Mouse (Mus musculus) lung, embryonic 14.5 days (tissue): Measurements from ENCODE around the gene Gm11563. TPM values are rescaled to one million over a fixed set of nuclear protein-coding genes. Genes with fewer than 3 reads are reported as not detected.
"Not testable (repeated sequence)": the region's sequence is repeated elsewhere in the genome, so short reads cannot be mapped to it uniquely, and the experiment has no call there.

Experiments used
- ATAC-seq: fragments of 200-750 bp; cut with Nextera tagmentation; 2 replicates; pipeline ENCODE4 v1.8.0; 2017; ENCODE audit warnings: mild to moderate bottlenecking, moderate TSS enrichment, moderate library complexity; ENCODE audit not compliant: insufficient read depth
- DNase-seq: peaks from one replicate; pipeline ENCODE4 v3.0.0-alpha.2; 2015
- H3K27ac ChIP-seq: fragments of 300-500 bp; sonication (generic); 2 replicates; pipeline ENCODE4 v1.5.1; 2014; ENCODE audit warnings: low read depth, mild to moderate bottlenecking, moderate library complexity
- H3K27me3 ChIP-seq: fragments of 300-500 bp; sonication (generic); 2 replicates; pipeline ENCODE4 v1.6.1; 2014; ENCODE audit warnings: low read length, control low read depth; ENCODE audit not compliant: insufficient read depth
- H3K36me3 ChIP-seq: fragments of 300-500 bp; sonication (generic); 2 replicates; pipeline ENCODE4 v1.6.1; 2014; ENCODE audit warnings: control low read depth; ENCODE audit not compliant: insufficient read depth
- H3K4me1 ChIP-seq: fragments of 300-500 bp; sonication (generic); 2 replicates; pipeline ENCODE4 v1.6.1; 2014; ENCODE audit warnings: antibody characterized with exemption, control low read depth; ENCODE audit not compliant: insufficient read depth
- H3K4me2 ChIP-seq: fragments of 300-500 bp; sonication (generic); 2 replicates; pipeline ENCODE4 v1.6.1; 2014; ENCODE audit warnings: mild to moderate bottlenecking
- H3K4me3 ChIP-seq: fragments of 300-500 bp; sonication (generic); 2 replicates; pipeline ENCODE4 v1.5.1; 2014; ENCODE audit warnings: low read depth, low read length
- H3K9ac ChIP-seq: fragments of 300-500 bp; sonication (generic); 2 replicates; pipeline ENCODE4 v1.6.1; 2014
- H3K9me3 ChIP-seq: fragments of 300-500 bp; sonication (generic); 2 replicates; pipeline ENCODE4 v1.6.1; 2016; ENCODE audit warnings: low read depth, low read length, control low read depth
- CTCF ChIP-seq: IDR thresholded peaks from 2 replicates; pipeline ENCODE4 v1.5.1; 2016; ENCODE audit warnings: antibody characterized with exemption, low read depth
- WGBS: fragments of 180-500 bp; shearing (Covaris S2); extraction: QIAGEN DNeasy Blood & Tissue Kit; methylation state at CpG from one replicate; pipeline ENCODE4 v1.1.7; 2014; 5-methylcytosine and 5-hydroxymethylcytosine counted together
- polyA plus RNA-seq: library from polyadenylated mRNA; unstranded; fragments of >200 nt; fragmentation: Nextera tagmentation; extraction: Ambion mirVana; gene quantifications from 2 replicates; pipeline ENCODE4 v1.2.1, GENCODE M21; 2014

Gm11563 gene
- polyA plus RNA-seq, 1 experiment from 2014 or later: not detected

DNA sequence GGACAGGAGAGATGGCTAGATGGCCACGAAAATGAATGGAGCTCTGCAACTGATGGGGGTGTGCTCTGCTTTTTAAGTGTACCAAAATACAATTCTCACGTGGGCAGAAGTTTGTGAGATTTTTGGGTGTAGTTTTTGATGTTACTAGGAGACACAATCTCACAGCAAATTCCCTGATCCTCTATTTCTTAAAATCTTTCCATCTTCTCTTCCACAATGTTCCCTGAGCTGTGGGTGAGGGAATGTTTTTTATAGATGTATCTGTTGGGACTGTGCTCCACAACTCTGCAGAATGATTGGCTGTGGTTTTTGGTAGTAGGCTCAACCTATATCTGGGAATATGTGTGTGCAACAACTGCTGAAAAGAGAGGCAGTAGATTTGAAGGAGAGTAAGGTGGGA is 25.5 kb downstream of the Gm11563 start:
- H3K9ac ChIP-seq: no peak overlapping the region
- no peaks in the 10 kb centered on the region for H3K27me3 ChIP-seq
- WGBS: 69% methylated on average over 2 of the region's 2 CpGs
- H3K36me3 ChIP-seq: no peaks in the 10 kb centered on the region
- no peak overlapping the region for H3K4me3 ChIP-seq
- DNase-seq: no peak
- ATAC-seq: no peak
- H3K4me1 ChIP-seq: no peaks in the 10 kb centered on the region
- TF ChIP-seq CTCF: no peak
- no peak overlapping the region for H3K4me2 ChIP-seq
- no peaks in the 10 kb centered on the region for H3K9me3 ChIP-seq
- H3K27ac ChIP-seq: no peak overlapping the region

DNA sequence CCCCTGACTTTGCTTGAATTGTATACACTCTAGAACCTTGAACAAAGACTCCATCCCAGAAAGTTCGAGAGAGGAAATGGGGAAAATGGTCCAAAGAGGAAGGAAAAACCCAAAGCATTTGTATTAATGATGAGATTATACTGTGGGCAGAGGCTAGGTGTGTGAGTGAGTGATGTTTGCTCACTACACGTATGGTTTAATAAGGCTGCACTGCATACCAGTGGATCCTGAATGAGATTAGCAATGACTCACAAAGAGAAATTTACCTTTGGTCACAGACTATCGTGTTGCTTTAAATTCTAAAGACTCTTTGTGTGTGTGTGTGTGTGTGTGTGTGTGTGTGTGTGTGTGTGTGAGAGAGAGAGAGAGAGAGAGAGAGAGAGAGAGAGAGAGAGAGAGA is 27.9 kb downstream of the Gm11563 start:
- no peak for ATAC-seq

DNA sequence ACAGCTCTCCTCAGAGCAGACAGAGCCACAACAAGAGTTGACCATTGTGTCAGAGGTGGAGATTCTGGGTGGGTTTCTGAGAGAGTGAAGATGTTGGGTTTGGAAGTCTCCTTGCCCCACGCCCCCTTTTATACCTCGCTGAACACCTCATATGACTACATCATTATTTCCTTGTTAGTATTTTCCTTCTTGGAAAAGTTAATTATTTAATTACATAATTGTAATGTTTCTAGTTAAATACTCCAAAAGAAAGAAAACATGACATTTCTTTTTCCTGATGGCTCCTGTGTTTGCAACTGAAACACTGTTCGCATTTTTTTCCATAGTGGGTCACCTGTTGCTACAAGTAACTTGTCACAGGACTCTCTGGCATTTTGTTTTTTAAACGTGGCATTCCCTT is 30.6 kb downstream of the Gm11563 start, which contains the start of gene Krtap4-1:
Krtap4-1 (minus strand) TSS at position 101 of the 400 bp plus-strand sequence.
- Histone ChIP-seq H3K27ac (no peak within 1 kb of the TSS), H3K4me3 (no peak within 1 kb of the TSS), H3K4me1 (no peaks in the 10 kb centered on the region), H3K27me3 (no peaks in the 10 kb centered on the region), H3K9ac (no peak within 1 kb of the TSS), H3K36me3 (no peaks in the 10 kb centered on the region), H3K9me3 (no peaks in the 10 kb centered on the region), H3K4me2 (no peak within 1 kb of the TSS)
- no peak for TF ChIP-seq CTCF
- no peak for DNase-seq
- no peak for ATAC-seq
- WGBS: 77% methylated on average over 4 of the region's 4 CpGs

More for the DNA sequence above, 27.9 kb downstream of the Gm11563 start:
- H3K36me3 ChIP-seq: no peaks in the 10 kb centered on the region
- no peak overlapping the region for H3K27ac ChIP-seq
- WGBS: 44% methylated on average over 3 of the region's 3 CpGs
- no peak overlapping the region for H3K4me2 ChIP-seq
- DNase-seq: no peak
- H3K27me3 ChIP-seq: no peaks in the 10 kb centered on the region
- H3K4me1 ChIP-seq: no peaks in the 10 kb centered on the region
- no peaks in the 10 kb centered on the region for H3K9me3 ChIP-seq
- H3K9ac ChIP-seq: no peak overlapping the region
- no peak for TF ChIP-seq CTCF
- no peak overlapping the region for H3K4me3 ChIP-seq

DNA sequence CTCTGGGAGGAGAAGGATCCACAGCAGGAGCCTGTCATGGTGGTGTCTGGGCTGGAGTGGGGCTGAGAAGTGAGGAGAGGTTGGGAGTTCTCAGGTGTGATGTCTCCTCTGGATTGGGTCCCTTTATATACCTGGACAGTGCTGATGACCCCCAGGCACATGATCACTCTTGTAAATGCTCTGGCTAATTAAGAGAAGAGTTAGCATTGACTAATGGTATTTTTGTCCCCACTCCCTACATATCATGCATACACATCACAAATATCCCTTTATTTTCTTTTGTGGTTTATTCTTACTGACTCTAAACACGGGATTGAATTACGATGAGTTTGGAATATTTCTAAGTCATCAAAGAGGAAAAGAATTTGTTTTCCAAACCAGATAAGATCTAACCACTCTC is 38.4 kb downstream of the Gm11563 start, which contains the start of gene Gm11562:
Gm11562 (minus strand) TSS at position 101 of the 400 bp plus-strand sequence.
- TF ChIP-seq CTCF: no peak
- no peaks in the 10 kb centered on the region for H3K9me3 ChIP-seq
- 70% methylated on average over 2 of the region's 2 CpGs for WGBS
- H3K4me1 ChIP-seq: no peaks in the 10 kb centered on the region
- H3K36me3 ChIP-seq: no peaks in the 10 kb centered on the region
- no peak for ATAC-seq
- DNase-seq: no peak
- no peaks in the 10 kb centered on the region for H3K27me3 ChIP-seq
- H3K4me3 ChIP-seq: no peak within 1 kb of the TSS
- H3K9ac ChIP-seq: no peak within 1 kb of the TSS
- H3K4me2 ChIP-seq: no peak within 1 kb of the TSS
- H3K27ac ChIP-seq: no peak within 1 kb of the TSS

DNA sequence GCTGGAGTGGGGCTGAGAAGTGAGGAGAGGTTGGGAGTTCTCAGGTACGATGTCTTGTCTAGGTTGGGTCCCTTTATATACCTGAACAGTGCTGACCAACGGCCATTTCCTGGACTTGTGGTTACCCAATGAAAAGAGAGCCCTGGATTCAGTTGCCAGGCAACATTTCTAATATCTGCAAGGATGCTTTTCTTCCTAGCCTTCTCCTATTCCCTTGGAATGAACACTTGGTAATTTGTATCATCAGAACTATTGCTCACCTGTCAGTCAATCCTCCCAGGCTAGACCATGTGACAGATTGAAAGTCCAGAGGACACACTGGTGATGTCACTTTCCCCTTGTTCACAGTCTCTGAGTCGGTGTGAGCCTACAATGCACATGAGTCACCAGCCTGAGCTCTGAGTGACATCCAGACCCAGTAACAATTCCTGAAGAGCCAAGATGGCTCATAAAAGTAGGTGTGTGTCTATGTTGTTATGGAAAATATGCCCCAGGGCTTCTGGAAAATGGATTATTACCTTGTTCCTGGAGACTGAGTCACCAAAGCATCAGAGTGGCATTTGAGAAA is 43.9 kb downstream of the Gm11563 start, which contains the start of gene Krtap2-4:
Krtap2-4 (minus strand) TSS at position 51 of the 568 bp plus-strand sequence.
- Histone ChIP-seq H3K4me2 (no peak within 1 kb of the TSS), H3K27ac (no peak within 1 kb of the TSS), H3K27me3 (no peaks in the 10 kb centered on the region), H3K9me3 (no peaks in the 10 kb centered on the region), H3K36me3 (no peaks in the 10 kb centered on the region), H3K9ac (no peak within 1 kb of the TSS), H3K4me3 (no peak within 1 kb of the TSS), H3K4me1 (no peaks in the 10 kb centered on the region)
- no peak for DNase-seq
- WGBS: 58% methylated on average over 3 of the region's 3 CpGs
- no peak for ATAC-seq
- TF ChIP-seq CTCF: no peak

DNA sequence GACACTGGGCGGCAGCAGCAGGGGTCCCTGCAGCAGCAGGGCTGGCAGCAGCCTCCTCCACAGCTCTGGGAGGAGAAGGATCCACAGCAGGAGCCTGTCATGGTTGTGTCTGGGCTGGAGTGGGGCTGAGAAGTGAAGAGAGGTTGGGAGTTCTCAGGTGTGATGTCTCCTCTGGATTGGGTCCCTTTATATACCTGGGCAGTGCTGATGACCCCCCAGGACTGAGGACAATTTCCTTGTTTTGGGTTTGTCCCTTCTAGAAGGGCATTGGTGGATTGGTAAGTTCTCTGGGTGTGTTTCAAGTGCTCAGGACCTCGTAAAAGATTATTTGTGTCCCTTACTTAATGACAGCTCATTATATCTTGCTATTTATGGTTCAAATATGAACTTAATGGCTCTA is 48.7 kb downstream of the Gm11563 start, which contains the start of gene Gm11937:
Gm11937 (minus strand) TSS at position 101 of the 400 bp plus-strand sequence.
- not testable (repeated sequence) for H3K27ac ChIP-seq, H3K36me3 ChIP-seq, ATAC-seq, H3K4me1 ChIP-seq, H3K9ac ChIP-seq, H3K4me3 ChIP-seq, DNase-seq, H3K4me2 ChIP-seq, H3K27me3 ChIP-seq, H3K9me3 ChIP-seq
- WGBS: 54% methylated on average over 1 of the region's 2 CpGs

DNA sequence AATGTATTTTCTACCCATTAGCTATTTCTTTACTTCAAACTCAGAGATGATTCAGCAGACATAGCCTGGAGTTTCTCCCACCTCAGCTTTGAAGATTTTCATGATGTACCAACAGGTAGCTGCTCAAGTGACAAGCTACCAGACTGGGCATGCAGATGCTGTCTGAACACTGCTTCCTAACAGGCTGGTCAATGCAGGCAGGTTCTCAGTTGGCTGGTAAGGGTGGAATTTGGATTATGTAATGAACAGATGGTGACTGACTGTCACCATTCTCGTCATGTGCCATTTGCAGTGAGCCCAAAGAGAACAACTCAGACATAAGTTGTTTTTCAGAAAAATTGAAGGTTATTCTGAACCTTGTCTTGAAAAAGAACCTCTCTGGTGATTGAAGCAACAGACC is 49.6 kb downstream of the Gm11563 start:
- no peak overlapping the region for H3K9ac ChIP-seq
- H3K27me3 ChIP-seq: no peaks in the 10 kb centered on the region
- H3K4me2 ChIP-seq: no peak overlapping the region
- H3K4me3 ChIP-seq: no peak overlapping the region
- no peaks in the 10 kb centered on the region for H3K4me1 ChIP-seq
- H3K9me3 ChIP-seq: no peaks in the 10 kb centered on the region
- DNase-seq: no peak
- H3K27ac ChIP-seq: no peak overlapping the region
- TF ChIP-seq CTCF: no peak
- no peak for ATAC-seq
- WGBS: 75% methylated on average over 1 of the region's 1 CpGs
- no peaks in the 10 kb centered on the region for H3K36me3 ChIP-seq

Other genes starting within 250 kb of the Gm11563 start
- gene Krt12, start 236.7 kb downstream of the Gm11563 start, polyA plus RNA-seq: not detected in 2 replicates
- 0.28 and 0.42 TPM in 2 replicates for gene Krt20, start 220.8 kb downstream of the Gm11563 start, polyA plus RNA-seq
- gene Krt23, start 165.8 kb downstream of the Gm11563 start, polyA plus RNA-seq: 4.0 and 4.4 TPM in 2 replicates
- gene Krt39, start 137.6 kb downstream of the Gm11563 start, polyA plus RNA-seq: not detected in 2 replicates
- gene Krt40, start 115.8 kb downstream of the Gm11563 start, polyA plus RNA-seq: 0.17 TPM in 1 of 2 replicates, not detected in the other
- not detected in 2 replicates for gene Krtap3-3, start 108.1 kb downstream of the Gm11563 start, polyA plus RNA-seq
- not detected in 2 replicates for gene Krtap3-2, start 102.1 kb downstream of the Gm11563 start, polyA plus RNA-seq
- gene Gm11939, start 99.5 kb downstream of the Gm11563 start, polyA plus RNA-seq: not detected in 2 replicates
- gene Krtap3-1, start 92.3 kb downstream of the Gm11563 start, polyA plus RNA-seq: not detected in 2 replicates
- gene Krtap1-5, start 77.9 kb downstream of the Gm11563 start, polyA plus RNA-seq: not detected in 2 replicates
- not detected in 2 replicates for gene Krtap1-4, start 75.3 kb downstream of the Gm11563 start, polyA plus RNA-seq
- gene Krtap1-3, start 67.6 kb downstream of the Gm11563 start, polyA plus RNA-seq: not detected in 2 replicates
- gene Krtap9-3, start 60.9 kb downstream of the Gm11563 start, polyA plus RNA-seq: not detected in 2 replicates
- not detected in 2 replicates for gene Gm11938, start 55.7 kb downstream of the Gm11563 start, polyA plus RNA-seq
- gene Gm11937, start 48.8 kb downstream of the Gm11563 start, polyA plus RNA-seq: not detected in 2 replicates
- gene Krtap2-4, start 44.1 kb downstream of the Gm11563 start, polyA plus RNA-seq: not detected in 2 replicates
- not detected in 2 replicates for gene Gm11562, start 38.5 kb downstream of the Gm11563 start, polyA plus RNA-seq
- not detected in 2 replicates for gene Krtap4-1, start 30.7 kb downstream of the Gm11563 start, polyA plus RNA-seq
- gene Krtap4-2, start 23.9 kb downstream of the Gm11563 start, polyA plus RNA-seq: not detected in 2 replicates
- not detected in 2 replicates for gene Krtap4-7, start 14.9 kb downstream of the Gm11563 start, polyA plus RNA-seq
- not detected in 2 replicates for gene Gm11555, start 8.7 kb downstream of the Gm11563 start, polyA plus RNA-seq
- gene Krtap4-6, start 7.0 kb upstream of the Gm11563 start, polyA plus RNA-seq: not detected in 2 replicates
- not detected in 2 replicates for gene Gm14190, start 31.8 kb upstream of the Gm11563 start, polyA plus RNA-seq
- not detected in 2 replicates for gene Gm14180, start 75.3 kb upstream of the Gm11563 start, polyA plus RNA-seq
- not detected in 2 replicates for gene Gm11595, start 114.0 kb upstream of the Gm11563 start, polyA plus RNA-seq
- gene Krtap4-8, start 121.7 kb upstream of the Gm11563 start, polyA plus RNA-seq: not detected in 2 replicates
- gene Krtap4-9, start 126.2 kb upstream of the Gm11563 start, polyA plus RNA-seq: not detected in 2 replicates
- not detected in 2 replicates for gene Gm11596, start 134.5 kb upstream of the Gm11563 start, polyA plus RNA-seq
- not detected in 2 replicates for gene Gm11569, start 140.0 kb upstream of the Gm11563 start, polyA plus RNA-seq
- not detected in 2 replicates for gene Gm11554, start 145.5 kb upstream of the Gm11563 start, polyA plus RNA-seq
- not detected in 2 replicates for gene Krtap4-13, start 150.9 kb upstream of the Gm11563 start, polyA plus RNA-seq
- gene Gm11564, start 156.7 kb upstream of the Gm11563 start, polyA plus RNA-seq: not detected in 2 replicates
- not detected in 2 replicates for gene 2300003K06Rik, start 179.1 kb upstream of the Gm11563 start, polyA plus RNA-seq
- not detected in 2 replicates for gene Krtap4-16, start 192.6 kb upstream of the Gm11563 start, polyA plus RNA-seq
- not detected in 2 replicates for gene Gm11568, start 199.0 kb upstream of the Gm11563 start, polyA plus RNA-seq
- not detected in 2 replicates for gene Gm11559, start 205.5 kb upstream of the Gm11563 start, polyA plus RNA-seq
- gene Krtap9-1, start 214.4 kb upstream of the Gm11563 start, polyA plus RNA-seq: not detected in 2 replicates
- not detected in 2 replicates for gene Gm11567, start 220.2 kb upstream of the Gm11563 start, polyA plus RNA-seq
- not detected in 2 replicates for gene Krtap31-1, start 249.0 kb upstream of the Gm11563 start, polyA plus RNA-seq